Mouse (Mus musculus): ENCODE results near the gene Crim1. TPM values are rescaled to one million over a fixed set of nuclear protein-coding genes. Genes with fewer than 3 reads are reported as not detected.

The Crim1 gene
- total and polyA plus RNA-seq, 3 experiments: 14.1 to 72.8 (median 21.9) TPM

DNA sequence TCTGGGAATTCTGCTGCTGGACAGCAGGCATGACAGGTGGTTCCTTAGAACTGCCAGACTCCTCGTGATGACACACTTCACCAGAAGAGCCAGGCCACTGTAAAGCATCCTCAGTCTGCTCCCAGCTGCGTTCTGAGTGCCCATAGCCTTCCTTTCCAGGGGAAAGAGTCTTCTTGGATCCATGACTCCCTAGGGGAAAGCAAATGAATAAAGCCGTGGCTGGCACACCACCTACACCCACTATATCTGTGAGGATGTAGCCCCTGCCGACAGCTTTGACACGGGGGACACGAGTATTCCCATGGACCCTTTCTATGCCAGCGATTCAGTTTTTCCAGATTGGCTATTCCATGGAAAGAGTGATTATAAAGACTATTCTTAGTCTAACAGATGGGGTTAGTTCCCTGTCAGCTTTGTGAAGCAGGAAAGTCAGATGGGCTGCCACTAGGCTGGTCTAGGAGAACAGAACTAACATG is 158.2 kb downstream of the Crim1 start:
- H3K27me3 ChIP-seq (replicated peaks): no peaks in the 10 kb centered on the region

DNA sequence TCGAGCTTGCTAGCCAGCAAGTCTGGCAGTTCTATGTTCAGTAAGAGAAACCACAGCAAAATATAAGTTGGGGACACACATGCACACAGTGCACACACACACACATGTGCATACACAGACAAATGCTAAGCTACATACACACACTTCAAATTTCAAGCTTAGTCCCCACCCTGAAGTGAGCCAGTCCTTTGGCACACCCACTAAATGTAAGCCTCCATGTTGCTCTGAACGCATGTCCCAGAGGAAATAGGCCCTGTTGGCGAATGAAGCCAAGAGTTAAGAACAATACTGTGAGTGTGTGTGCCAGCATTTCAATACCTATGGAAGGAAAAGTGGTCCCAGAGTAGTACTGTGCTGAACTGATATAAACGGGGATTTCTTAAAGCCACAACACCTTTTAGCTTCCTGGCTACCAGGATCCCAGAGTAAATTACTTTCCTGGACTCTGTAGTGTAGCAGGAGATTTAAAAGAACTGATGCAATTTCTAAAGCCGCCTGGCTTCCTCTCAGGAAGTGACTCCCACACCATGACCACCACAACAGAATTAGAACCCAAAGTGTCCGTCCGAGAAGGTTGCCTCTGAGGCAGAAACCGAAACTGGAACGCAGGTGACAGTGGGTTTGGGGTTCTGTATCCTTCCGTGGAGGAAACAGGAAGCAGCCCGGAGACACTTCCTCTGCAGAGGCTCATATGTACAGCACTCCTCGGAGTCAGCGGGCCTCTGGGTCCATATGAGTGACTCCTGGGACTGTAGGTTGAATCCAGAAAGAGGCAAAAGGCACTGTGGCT is 162.1 kb downstream of the Crim1 start:
- H3K4me1 ChIP-seq (ENCODE audit: control insufficient read depth in 1 of 2, insufficient read depth in 2 of 2): peaks cover 15 to 44% of the 10 kb centered on the region in 2 experiments
- DNase-seq (ENCODE audit: extremely low read depth): peak; percentile 87
- dilution Hi-C loops (cut with MboI; ENCODE audit: extremely low pct_ligation_motif_present, extremely low pct_unique_long_range_greater_than_20kb, low sequenced_read_pairs) (no loop called here), in situ Hi-C loops (cut with MboI; ENCODE audit: low pct_ligation_motif_present, low pct_unique_long_range_greater_than_20kb, low sequenced_read_pairs) (no loop called here)
- H3K9ac ChIP-seq (ENCODE audit: insufficient read depth, low read depth): peak overlapping the region; percentile 43
- H3K4me3 ChIP-seq (replicated peaks in 1 of 3; ENCODE audit: low read depth in 2 of 3, low read length in 2 of 3, poor library complexity in 1 of 3): peak overlapping the region in 2 of 3 experiments; percentile 22 to 29
- H3K9me3 ChIP-seq (replicated peaks; ENCODE audit: low read length): no peaks in the 10 kb centered on the region
- peak overlapping the region; percentile 77 for H3K4me2 ChIP-seq (ENCODE audit: insufficient read depth, low read depth, poor library complexity, severe bottlenecking)
- no peaks in the 10 kb centered on the region for H3K27me3 ChIP-seq (replicated peaks)
- no peaks in the 10 kb centered on the region for H3K79me2 ChIP-seq (replicated peaks; ENCODE audit: control insufficient read depth, extremely low read depth, insufficient read depth, poor library complexity, severe bottlenecking)
- H3K27ac ChIP-seq (ENCODE audit: insufficient read depth, low read depth): peak overlapping the region; percentile 81
- peaks cover 40 to 65% of the 10 kb centered on the region in 2 experiments for H3K36me3 ChIP-seq (replicated peaks in 1 of 2; ENCODE audit: control insufficient read depth in 1 of 2, insufficient read depth in 1 of 2, low read length in 1 of 2)
- peak; percentile 66 for TF ChIP-seq CHD2 (IDR thresholded peaks at IDR 0.05; ENCODE audit: low read length)
- TF ChIP-seq ELF1 (IDR thresholded peaks at IDR 0.05; ENCODE audit: low read depth, low read length): peak; percentile 83
- no peak for TF ChIP-seq USF2 (conservative IDR thresholded peaks at IDR 0.05; ENCODE audit: low read depth, low read length)
- peak; percentile 56 for TF ChIP-seq HCFC1 (IDR thresholded peaks at IDR 0.05; ENCODE audit: low read depth, low read length)
- TF ChIP-seq MXI1 (IDR thresholded peaks at IDR 0.05; ENCODE audit: low read depth, low read length): peak; percentile 47; the same call in 1 of the 2 replicates
- no peak for TF ChIP-seq KAT2A (IDR thresholded peaks at IDR 0.05; ENCODE audit: insufficient replicate concordance, low read length)
- TF ChIP-seq PAX5 (IDR thresholded peaks at IDR 0.05; ENCODE audit: low read length): no peak
- TF ChIP-seq RCOR1 (conservative IDR thresholded peaks at IDR 0.05; ENCODE audit: low read depth, low read length): peak; percentile 74; the same call in 1 of the 2 replicates
- no peak for TF ChIP-seq ZNF384 (IDR thresholded peaks at IDR 0.05; ENCODE audit: low read depth, low read length)
- TF ChIP-seq E2F4 (IDR thresholded peaks at IDR 0.05; ENCODE audit: insufficient replicate concordance, low read depth, low read length): no peak
- TF ChIP-seq MAFK (IDR thresholded peaks at IDR 0.05; ENCODE audit: insufficient replicate concordance, low read length): peak; percentile 70
- TF ChIP-seq TCF12 (IDR thresholded peaks at IDR 0.05; ENCODE audit: low read depth, low read length): peak; percentile 87
- peak; percentile 60; the same call in 1 of the 2 replicates for TF ChIP-seq MAX (IDR thresholded peaks at IDR 0.05; ENCODE audit: low read length)
- TF ChIP-seq BHLHE40 (IDR thresholded peaks at IDR 0.05; ENCODE audit: low read depth, low read length): peak; percentile 97
- peak; percentile 56 for TF ChIP-seq POLR2A (IDR thresholded peaks at IDR 0.05; ENCODE audit: low read depth, low read length)
- peak; percentile 96 for TF ChIP-seq IRF4 (IDR thresholded peaks at IDR 0.05; ENCODE audit: low read depth, low read length)
- 0 out of 2 replicates have a peak, but pooled peaks have one; percentile 18 for TF ChIP-seq JUN (IDR thresholded peaks at IDR 0.05; ENCODE audit: insufficient read depth, low read depth, low read length)
- no peak for TF ChIP-seq ZKSCAN1 (IDR thresholded peaks at IDR 0.05; ENCODE audit: borderline replicate concordance, low read depth, low read length)
- peak; percentile 50 for TF ChIP-seq POLR2AphosphoS2 (IDR thresholded peaks at IDR 0.05; ENCODE audit: low read depth, low read length)
- peak; percentile 88 for TF ChIP-seq MEF2A (IDR thresholded peaks at IDR 0.05; ENCODE audit: borderline replicate concordance, low read depth, low read length)
- 0 out of 2 replicates have a peak, but pooled peaks have one; percentile 17 for TF ChIP-seq TBP (conservative IDR thresholded peaks at IDR 0.05; ENCODE audit: low read depth, low read length)
- peak; percentile 86 for TF ChIP-seq ETS1 (conservative IDR thresholded peaks at IDR 0.05; ENCODE audit: low read depth, low read length)
- peak; percentile 88 for TF ChIP-seq SIN3A (IDR thresholded peaks at IDR 0.05; ENCODE audit: low read length)
- peak; percentile 95 for TF ChIP-seq EP300 (IDR thresholded peaks at IDR 0.05; ENCODE audit: low read length)

More for the DNA sequence above, 158.2 kb downstream of the Crim1 start:
- in situ Hi-C loops (cut with MboI; ENCODE audit: low pct_ligation_motif_present, low pct_unique_long_range_greater_than_20kb, low sequenced_read_pairs): no loop called here
- Histone ChIP-seq H3K79me2 (replicated peaks; ENCODE audit: control insufficient read depth, extremely low read depth, insufficient read depth, poor library complexity, severe bottlenecking) (no peaks in the 10 kb centered on the region), H3K36me3 (replicated peaks in 1 of 2; ENCODE audit: control insufficient read depth in 1 of 2, insufficient read depth in 1 of 2, low read length in 1 of 2) (peaks cover 53 to 65% of the 10 kb centered on the region in 2 experiments), H3K4me2 (ENCODE audit: insufficient read depth, low read depth, poor library complexity, severe bottlenecking) (no peak overlapping the region), H3K4me1 (ENCODE audit: control insufficient read depth in 1 of 2, insufficient read depth in 2 of 2) (peaks cover 11 to 30% of the 10 kb centered on the region in 2 experiments), H3K4me3 (replicated peaks in 1 of 3; ENCODE audit: low read depth in 2 of 3, low read length in 2 of 3, poor library complexity in 1 of 3) (no peak overlapping the region), H3K9ac (ENCODE audit: insufficient read depth, low read depth) (no peak overlapping the region), H3K9me3 (replicated peaks; ENCODE audit: low read length) (no peaks in the 10 kb centered on the region), H3K27ac (ENCODE audit: insufficient read depth, low read depth) (no peak overlapping the region)
- TF ChIP-seq PAX5 (IDR thresholded peaks at IDR 0.05; ENCODE audit: low read length): no peak
- TF ChIP-seq JUND (conservative IDR thresholded peaks at IDR 0.05; ENCODE audit: low read depth, low read length): no peak
- TF ChIP-seq TCF12 (IDR thresholded peaks at IDR 0.05; ENCODE audit: low read depth, low read length): no peak
- no peak for TF ChIP-seq ZKSCAN1 (IDR thresholded peaks at IDR 0.05; ENCODE audit: borderline replicate concordance, low read depth, low read length)
- TF ChIP-seq MYC (IDR thresholded peaks at IDR 0.05; ENCODE audit: low read depth, low read length): no peak
- no peak for TF ChIP-seq CHD1 (IDR thresholded peaks at IDR 0.05; ENCODE audit: low read depth, low read length)
- TF ChIP-seq NRF1 (IDR thresholded peaks at IDR 0.05; ENCODE audit: low read depth, low read length): no peak
- no peak for TF ChIP-seq POLR2AphosphoS2 (IDR thresholded peaks at IDR 0.05; ENCODE audit: low read depth, low read length)
- no peak for TF ChIP-seq MEF2A (IDR thresholded peaks at IDR 0.05; ENCODE audit: borderline replicate concordance, low read depth, low read length)
- no peak for TF ChIP-seq MAFK (IDR thresholded peaks at IDR 0.05; ENCODE audit: insufficient replicate concordance, low read length)
- no peak for TF ChIP-seq RCOR1 (conservative IDR thresholded peaks at IDR 0.05; ENCODE audit: low read depth, low read length)
- TF ChIP-seq MAZ (IDR thresholded peaks at IDR 0.05; ENCODE audit: low read depth, low read length): no peak
- TF ChIP-seq USF1 (IDR thresholded peaks at IDR 0.05; ENCODE audit: low read depth, low read length): no peak
- TF ChIP-seq IRF4 (IDR thresholded peaks at IDR 0.05; ENCODE audit: low read depth, low read length): no peak
- TF ChIP-seq BHLHE40 (IDR thresholded peaks at IDR 0.05; ENCODE audit: low read depth, low read length): no peak
- no peak for TF ChIP-seq E2F4 (IDR thresholded peaks at IDR 0.05; ENCODE audit: insufficient replicate concordance, low read depth, low read length)
- TF ChIP-seq POLR2A (IDR thresholded peaks at IDR 0.05; ENCODE audit: low read depth, low read length): no peak
- no peak for TF ChIP-seq ELF1 (IDR thresholded peaks at IDR 0.05; ENCODE audit: low read depth, low read length)
- no peak for TF ChIP-seq HCFC1 (IDR thresholded peaks at IDR 0.05; ENCODE audit: low read depth, low read length)
- DNase-seq (ENCODE audit: extremely low read depth): no peak
- dilution Hi-C loops (cut with MboI; ENCODE audit: extremely low pct_ligation_motif_present, extremely low pct_unique_long_range_greater_than_20kb, low sequenced_read_pairs): no loop called here

Data from CH12.LX (cell line).